Mouse (Mus musculus): ENCODE measurements around the gene Rxrb.

GRCm38 (mm10) chr17:34034064-34034463 is 2.5 kb downstream of the Rxrb start:
- TF ChIP-seq CTCF (IDR thresholded peaks at IDR 0.05; ENCODE audit: low read depth) (peak; percentile 57), EP300 (IDR thresholded peaks at IDR 0.05; ENCODE audit: low read depth) (no peak)
